Mouse (Mus musculus) liver, adult 2 months (tissue): Measurements from ENCODE around the gene Gab1.

Experiments used
- CTCF ChIP-seq: fragments of 200-500 bp; IDR thresholded peaks from 2 replicates; pipeline ENCODE4 v1.5.1; 2011; ENCODE audit warnings: low read depth, low read length, control low read depth
- POLR2A ChIP-seq: fragments of 200-500 bp; IDR thresholded peaks from 2 replicates; pipeline ENCODE4 v1.6.1; 2011; ENCODE audit warnings: low read length, control low read depth; ENCODE audit not compliant: insufficient read depth; ENCODE audit errors: extremely low read depth

DNA sequence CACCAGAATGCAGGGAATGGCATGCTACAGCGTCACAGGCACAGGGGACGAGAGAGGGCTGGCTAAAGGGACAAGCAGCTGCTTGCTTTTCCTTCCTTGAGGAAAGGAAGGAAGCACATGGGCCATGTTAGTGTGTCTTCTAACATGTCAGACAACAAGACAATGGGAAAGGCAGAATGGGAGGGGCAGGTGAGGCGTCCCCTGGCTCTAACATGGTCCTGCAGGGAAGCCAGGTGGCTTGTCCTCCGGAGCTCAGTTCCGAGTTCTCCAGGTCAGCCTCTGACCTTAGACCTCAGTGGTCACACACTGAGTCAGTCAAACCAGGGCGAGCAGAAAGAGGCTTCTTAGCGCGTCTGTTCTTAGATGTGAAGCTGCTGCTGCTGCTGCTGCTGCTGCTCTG, 103.9 kb downstream of the Gab1 start:
- no peak for TF ChIP-seq CTCF
- TF ChIP-seq POLR2A: no peak
